Mouse (Mus musculus): ENCODE results near the gene Ing2. TPM values are rescaled to one million over a fixed set of nuclear protein-coding genes. Genes with fewer than 3 reads are reported as not detected.

Ing2 gene
- polyA plus RNA-seq (2015; fragmentation: Nextera tagmentation; extraction: Ambion mirVana) = 4.6 and 6.5 TPM in 2 replicates

DNA sequence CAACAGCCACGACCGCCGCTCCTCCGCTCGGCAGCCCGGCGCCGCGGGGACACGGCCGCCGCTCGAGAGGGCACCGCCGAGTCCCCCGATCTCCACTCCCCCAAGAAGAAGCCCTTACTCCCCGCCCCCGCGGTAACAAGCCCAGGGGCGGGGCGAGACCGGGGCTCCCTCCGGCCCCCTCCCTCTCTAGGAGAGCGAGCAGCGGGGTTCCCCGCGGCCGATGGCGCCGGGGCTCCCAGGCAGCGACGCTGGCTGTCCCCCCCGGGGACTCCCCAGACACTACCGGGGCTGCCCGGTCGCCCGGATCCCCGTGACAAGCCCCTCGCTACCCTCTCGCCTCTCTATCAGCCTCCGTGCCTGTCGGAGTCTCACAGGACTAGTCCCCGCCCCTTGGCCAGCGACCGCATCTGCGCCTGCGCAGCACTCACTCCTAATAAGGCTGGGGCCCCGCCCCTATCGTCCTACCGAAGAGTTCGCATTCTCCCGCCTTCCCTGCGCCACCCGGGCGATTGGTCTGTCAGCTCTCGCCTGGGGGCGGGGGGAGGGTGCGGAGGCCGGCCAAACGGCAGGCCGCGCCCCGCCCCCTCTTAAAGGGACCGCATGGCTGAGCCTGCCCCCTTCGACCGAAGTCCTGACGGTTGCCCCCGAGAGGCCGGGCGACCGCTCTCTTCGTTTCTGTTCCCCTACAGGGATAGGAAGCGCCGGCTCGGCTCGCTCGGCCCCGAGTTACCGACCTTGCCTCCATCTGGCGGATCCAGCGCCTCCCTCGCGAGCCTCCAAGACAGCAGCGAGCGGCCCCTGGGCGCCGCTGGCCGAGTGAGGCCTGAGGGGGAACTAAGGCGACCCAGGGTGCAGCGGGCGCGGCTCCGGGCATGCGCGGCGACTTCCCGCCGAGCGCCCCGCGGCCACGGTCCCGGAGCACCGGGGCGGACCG, at the start of gene Ing2:
Gene Ing2, minus strand, starts transcription at position 780 of the 934 bp plus-strand sequence.
- peak; percentile 95 for ATAC-seq
- no peaks in the 10 kb centered on the region for H3K36me3 ChIP-seq (ENCODE audit: control insufficient read depth, insufficient read depth, low read length)
- under 1% methylated on average over 87 of the region's 106 CpGs for whole genome bisulfite sequencing
- peak within 1 kb of the TSS; percentile 96 for H3K4me3 ChIP-seq (ENCODE audit: low read length)
- peak within 1 kb of the TSS; percentile 91 for H3K4me2 ChIP-seq (ENCODE audit: low read length)
- H3K4me1 ChIP-seq (ENCODE audit: control insufficient read depth, insufficient read depth, low read depth, low read length) = peaks cover 3% of the 10 kb centered on the region
- no peaks in the 10 kb centered on the region for H3K9me3 ChIP-seq (ENCODE audit: control insufficient read depth, low read length)
- peak within 1 kb of the TSS; percentile 94 for H3K9ac ChIP-seq (ENCODE audit: low read depth, low read length)
- H3K27ac ChIP-seq (ENCODE audit: low read depth, low read length) = peak within 1 kb of the TSS; percentile 95
- H3K27me3 ChIP-seq (replicated peaks; ENCODE audit: control insufficient read depth, insufficient read depth, low read length) = no peaks in the 10 kb centered on the region

DNA sequence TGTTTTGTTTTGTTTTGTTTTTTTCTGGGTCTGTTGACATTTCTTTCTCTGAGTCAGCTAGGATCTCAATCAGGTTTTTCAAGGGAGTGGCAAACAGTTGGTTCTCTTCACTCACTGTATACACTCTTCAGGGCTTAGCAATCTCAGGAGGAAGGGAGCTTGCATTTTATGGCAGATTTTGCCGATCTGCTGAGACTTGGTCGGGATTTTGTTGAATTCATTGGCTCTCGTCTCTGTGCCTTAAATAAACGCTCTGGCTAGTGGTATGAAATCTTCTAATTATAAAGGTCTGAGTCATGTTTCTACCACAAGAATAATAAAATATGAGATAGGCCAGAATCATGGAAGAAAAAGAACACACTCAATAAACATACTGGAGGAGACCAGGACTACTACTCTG, 46.3 kb upstream of the Ing2 start:
- Histone ChIP-seq H3K27me3 (replicated peaks; ENCODE audit: control insufficient read depth, insufficient read depth, low read length) (no peaks in the 10 kb centered on the region), H3K36me3 (ENCODE audit: control insufficient read depth, insufficient read depth, low read length) (no peaks in the 10 kb centered on the region), H3K4me1 (ENCODE audit: control insufficient read depth, insufficient read depth, low read depth, low read length) (no peaks in the 10 kb centered on the region; the same call in 1 of the 2 replicates), H3K4me2 (ENCODE audit: low read length) (no peak overlapping the region), H3K4me3 (ENCODE audit: low read length) (no peak overlapping the region), H3K9me3 (ENCODE audit: control insufficient read depth, low read length) (no peaks in the 10 kb centered on the region), H3K27ac (ENCODE audit: low read depth, low read length) (no peak overlapping the region), H3K9ac (ENCODE audit: low read depth, low read length) (no peak overlapping the region)
- no peak for ATAC-seq
- WGBS = 79% methylated on average over 4 of the region's 4 CpGs

DNA sequence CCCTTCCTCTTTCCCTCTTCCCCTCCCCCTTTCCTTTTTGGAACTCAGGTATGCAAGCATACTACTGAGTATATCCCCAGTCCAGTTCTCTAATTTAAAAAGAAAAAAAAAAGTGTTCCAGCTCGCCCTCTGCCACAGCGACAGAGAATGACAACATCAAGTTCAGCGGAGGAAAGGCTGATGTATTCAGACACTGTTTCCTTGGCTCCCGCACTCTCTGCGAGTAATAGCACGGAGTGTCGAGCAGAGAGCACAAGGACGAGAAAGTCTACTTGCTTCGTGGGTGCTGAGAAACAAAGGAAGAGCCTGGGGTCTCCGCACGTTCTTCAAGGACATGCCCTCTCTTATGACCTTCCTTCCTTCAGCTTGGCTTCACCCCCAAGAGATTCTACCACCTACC, 43.3 kb upstream of the Ing2 start:
- no peak for ATAC-seq
- no peaks in the 10 kb centered on the region for H3K9me3 ChIP-seq (ENCODE audit: control insufficient read depth, low read length)
- no peak overlapping the region for H3K9ac ChIP-seq (ENCODE audit: low read depth, low read length)
- H3K27me3 ChIP-seq (replicated peaks; ENCODE audit: control insufficient read depth, insufficient read depth, low read length) = no peaks in the 10 kb centered on the region
- no peaks in the 10 kb centered on the region; the same call in none of the 2 replicates for H3K4me1 ChIP-seq (ENCODE audit: control insufficient read depth, insufficient read depth, low read depth, low read length)
- no peaks in the 10 kb centered on the region for H3K36me3 ChIP-seq (ENCODE audit: control insufficient read depth, insufficient read depth, low read length)
- no peak overlapping the region for H3K4me3 ChIP-seq (ENCODE audit: low read length)
- 20% methylated on average over 11 of the region's 11 CpGs for WGBS
- H3K4me2 ChIP-seq (ENCODE audit: low read length) = peak overlapping the region; percentile 27; the same call in 1 of the 2 replicates
- no peak overlapping the region for H3K27ac ChIP-seq (ENCODE audit: low read depth, low read length)

DNA sequence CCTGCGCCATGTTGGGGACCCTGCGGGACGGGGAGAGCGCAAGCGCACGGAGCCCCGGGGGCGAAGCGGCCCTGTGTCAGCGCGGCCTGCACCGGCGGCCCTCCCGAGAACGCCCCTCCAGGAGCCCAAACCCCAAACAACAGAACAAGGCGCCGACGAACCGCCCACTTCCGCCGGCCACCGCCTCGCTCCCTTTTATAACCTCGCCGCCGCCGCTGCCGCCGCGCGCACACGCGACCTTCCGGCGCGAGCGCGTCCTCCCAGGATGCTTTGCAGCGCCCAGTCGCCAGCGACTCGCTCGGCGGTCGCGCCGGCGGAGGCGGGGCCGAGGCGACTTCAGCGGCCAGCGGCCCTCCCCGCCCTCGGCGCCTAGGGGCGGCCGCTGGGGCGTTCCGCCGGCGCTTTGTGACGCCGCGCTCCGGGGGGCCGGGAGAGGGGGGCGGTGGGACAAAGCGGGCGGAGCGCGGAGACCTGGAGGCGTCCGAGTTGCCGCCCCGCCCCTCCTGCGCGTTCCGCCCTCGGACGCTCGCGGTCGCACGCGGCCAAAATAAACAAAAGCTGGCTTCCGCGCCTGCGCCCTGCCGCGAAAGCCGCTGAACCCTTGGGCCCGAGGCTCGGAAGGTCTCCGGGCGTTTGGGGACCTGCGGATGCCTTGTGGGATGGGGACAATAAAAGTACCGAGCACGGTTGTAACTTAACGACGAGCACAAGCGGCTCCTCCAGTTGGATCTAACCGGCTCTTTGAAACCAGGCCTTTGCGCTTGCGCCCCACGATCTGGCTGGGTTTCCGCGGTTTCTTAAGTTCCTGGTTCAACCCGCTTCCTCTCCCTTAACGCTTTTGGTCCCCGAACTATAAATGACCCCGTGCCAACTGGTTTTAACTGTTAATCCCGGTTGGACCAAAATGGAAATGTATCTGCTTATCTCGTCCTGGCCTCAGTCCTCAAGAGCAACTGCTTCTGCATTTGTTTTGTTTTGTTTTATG, 38.7 kb upstream of the Ing2 start, which contains the start of gene Cdkn2aip:
Gene Cdkn2aip, minus strand, starts transcription at position 172 of the 985 bp plus-strand sequence.
- WGBS = under 1% methylated on average over 91 of the region's 114 CpGs
- no peaks in the 10 kb centered on the region for H3K9me3 ChIP-seq (ENCODE audit: control insufficient read depth, low read length)
- H3K4me3 ChIP-seq (ENCODE audit: low read length) = peak within 1 kb of the TSS; percentile 99
- peak within 1 kb of the TSS; percentile 82 for H3K4me2 ChIP-seq (ENCODE audit: low read length)
- peak within 1 kb of the TSS; percentile 91 for H3K9ac ChIP-seq (ENCODE audit: low read depth, low read length)
- H3K27ac ChIP-seq (ENCODE audit: low read depth, low read length) = peak within 1 kb of the TSS; percentile 97
- H3K4me1 ChIP-seq (ENCODE audit: control insufficient read depth, insufficient read depth, low read depth, low read length) = peaks cover 10% of the 10 kb centered on the region
- peak; percentile 94 for ATAC-seq
- H3K36me3 ChIP-seq (ENCODE audit: control insufficient read depth, insufficient read depth, low read length) = peaks cover 12% of the 10 kb centered on the region
- H3K27me3 ChIP-seq (replicated peaks; ENCODE audit: control insufficient read depth, insufficient read depth, low read length) = no peaks in the 10 kb centered on the region

DNA sequence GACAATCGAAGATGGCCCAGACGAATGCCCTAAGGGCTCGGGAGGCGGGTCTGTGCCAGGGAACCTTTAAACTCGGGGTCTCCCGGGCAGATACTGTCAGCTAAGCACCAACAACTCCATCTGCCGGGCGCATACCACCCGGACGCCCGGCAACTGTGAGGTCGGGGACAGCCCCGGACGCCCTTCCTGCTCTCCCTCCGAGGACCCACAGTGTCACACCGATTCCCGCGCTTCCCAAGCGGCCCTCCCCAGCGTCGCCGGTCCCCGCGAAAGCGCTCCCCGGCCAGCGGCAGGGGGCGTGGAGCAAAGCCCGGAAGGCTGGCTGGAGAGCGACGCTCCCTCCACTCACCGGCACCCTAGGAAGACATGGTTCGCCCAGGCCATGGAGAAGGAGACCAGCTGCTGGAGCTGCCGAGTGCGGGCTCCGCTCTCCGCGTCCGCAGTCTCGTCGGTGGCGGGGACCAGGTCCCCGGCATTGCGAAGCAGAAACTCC, 37.9 kb upstream of the Ing2 start:
- no peaks in the 10 kb centered on the region for H3K27me3 ChIP-seq (replicated peaks; ENCODE audit: control insufficient read depth, insufficient read depth, low read length)
- peak overlapping the region; percentile 82 for H3K4me2 ChIP-seq (ENCODE audit: low read length)
- WGBS = under 1% methylated on average over 44 of the region's 44 CpGs
- no peaks in the 10 kb centered on the region for H3K9me3 ChIP-seq (ENCODE audit: control insufficient read depth, low read length)
- peak; percentile 57 for ATAC-seq
- peaks cover 21% of the 10 kb centered on the region for H3K36me3 ChIP-seq (ENCODE audit: control insufficient read depth, insufficient read depth, low read length)
- peak overlapping the region; percentile 99 for H3K4me3 ChIP-seq (ENCODE audit: low read length)
- H3K4me1 ChIP-seq (ENCODE audit: control insufficient read depth, insufficient read depth, low read depth, low read length) = peaks cover 10% of the 10 kb centered on the region
- peak overlapping the region; percentile 91 for H3K9ac ChIP-seq (ENCODE audit: low read depth, low read length)
- H3K27ac ChIP-seq (ENCODE audit: low read depth, low read length) = peak overlapping the region; percentile 97

DNA sequence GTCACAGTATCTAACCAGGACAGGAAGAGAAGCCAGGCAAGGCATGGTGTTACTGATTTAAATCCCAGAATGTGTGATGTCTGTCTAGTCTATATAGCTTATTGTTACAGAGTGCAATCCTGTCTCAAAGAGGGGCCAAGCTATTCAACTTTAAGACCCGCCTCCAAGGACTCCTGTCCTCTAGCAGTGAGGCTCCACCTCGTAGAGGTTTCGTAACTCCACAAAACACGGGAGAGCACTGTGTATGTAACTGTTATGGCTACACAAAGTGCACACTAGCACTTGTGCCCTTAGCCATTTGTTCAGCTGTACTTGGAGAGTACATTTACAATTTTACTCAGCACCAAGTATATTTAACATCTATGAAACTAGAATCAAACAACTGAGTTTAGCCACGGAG, 32.8 kb upstream of the Ing2 start:
- Histone ChIP-seq H3K9ac (ENCODE audit: low read depth, low read length) (no peak overlapping the region), H3K4me1 (ENCODE audit: control insufficient read depth, insufficient read depth, low read depth, low read length) (peaks cover 10% of the 10 kb centered on the region), H3K36me3 (ENCODE audit: control insufficient read depth, insufficient read depth, low read length) (peaks cover 33% of the 10 kb centered on the region), H3K9me3 (ENCODE audit: control insufficient read depth, low read length) (no peaks in the 10 kb centered on the region), H3K27ac (ENCODE audit: low read depth, low read length) (no peak overlapping the region), H3K4me2 (ENCODE audit: low read length) (no peak overlapping the region), H3K27me3 (replicated peaks; ENCODE audit: control insufficient read depth, insufficient read depth, low read length) (no peaks in the 10 kb centered on the region), H3K4me3 (ENCODE audit: low read length) (no peak overlapping the region)
- 79% methylated on average over 5 of the region's 5 CpGs for WGBS
- no peak for ATAC-seq

DNA sequence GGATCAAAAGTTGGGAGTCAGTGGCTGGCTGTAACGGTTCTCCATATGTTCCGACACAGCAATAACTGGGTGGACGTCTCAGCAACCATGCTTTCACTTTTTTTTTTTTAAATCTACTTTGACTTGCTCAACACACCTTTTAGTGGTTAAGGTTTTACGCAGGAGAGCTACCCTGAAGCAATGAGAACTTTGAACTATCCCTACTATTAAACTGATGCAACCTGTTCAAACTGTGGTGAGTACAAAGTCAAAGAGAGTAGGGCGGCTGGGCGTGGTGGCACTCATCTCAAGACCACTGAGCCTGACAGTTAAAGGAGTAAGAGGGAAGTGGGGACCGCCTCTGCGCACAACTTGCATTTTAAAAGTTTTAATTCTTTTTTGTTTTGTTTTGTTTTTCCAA, 31.4 kb upstream of the Ing2 start:
- Histone ChIP-seq H3K4me3 (ENCODE audit: low read length) (no peak overlapping the region), H3K36me3 (ENCODE audit: control insufficient read depth, insufficient read depth, low read length) (peaks cover 30% of the 10 kb centered on the region), H3K4me1 (ENCODE audit: control insufficient read depth, insufficient read depth, low read depth, low read length) (peaks cover 2% of the 10 kb centered on the region; the same call in 1 of the 2 replicates), H3K27me3 (replicated peaks; ENCODE audit: control insufficient read depth, insufficient read depth, low read length) (no peaks in the 10 kb centered on the region), H3K9me3 (ENCODE audit: control insufficient read depth, low read length) (no peaks in the 10 kb centered on the region), H3K4me2 (ENCODE audit: low read length) (no peak overlapping the region), H3K9ac (ENCODE audit: low read depth, low read length) (no peak overlapping the region), H3K27ac (ENCODE audit: low read depth, low read length) (no peak overlapping the region)
- no peak for ATAC-seq
- 97% methylated on average over 8 of the region's 8 CpGs for WGBS

DNA sequence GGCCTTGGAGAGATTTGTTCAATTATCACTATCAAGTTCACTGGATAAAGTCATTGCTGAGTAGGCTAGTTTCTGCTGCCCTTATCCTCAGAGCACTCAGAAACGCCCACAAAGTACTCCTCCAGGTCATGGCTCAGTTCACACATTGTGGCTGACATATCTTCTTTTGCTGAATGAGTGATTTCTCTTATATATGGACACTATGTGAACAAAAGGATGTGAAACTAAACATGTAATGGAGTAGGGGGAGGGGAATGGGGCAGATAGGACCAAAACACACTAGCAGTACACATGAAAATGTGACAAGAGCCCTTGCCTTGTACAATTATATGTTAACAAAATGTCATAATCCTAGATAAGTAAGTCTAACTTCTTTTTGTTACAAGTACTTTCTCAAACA, 27.0 kb upstream of the Ing2 start:
- 45% methylated on average over 1 of the region's 1 CpGs for WGBS
- H3K27ac ChIP-seq (ENCODE audit: low read depth, low read length) = no peak overlapping the region
- H3K27me3 ChIP-seq (replicated peaks; ENCODE audit: control insufficient read depth, insufficient read depth, low read length) = no peaks in the 10 kb centered on the region
- H3K9ac ChIP-seq (ENCODE audit: low read depth, low read length) = no peak overlapping the region
- no peak overlapping the region for H3K4me2 ChIP-seq (ENCODE audit: low read length)
- H3K4me1 ChIP-seq (ENCODE audit: control insufficient read depth, insufficient read depth, low read depth, low read length) = no peaks in the 10 kb centered on the region
- ATAC-seq = no peak
- peaks cover 7% of the 10 kb centered on the region; the same call in 1 of the 2 replicates for H3K36me3 ChIP-seq (ENCODE audit: control insufficient read depth, insufficient read depth, low read length)
- H3K9me3 ChIP-seq (ENCODE audit: control insufficient read depth, low read length) = peaks cover 5% of the 10 kb centered on the region; the same call in 1 of the 2 replicates
- H3K4me3 ChIP-seq (ENCODE audit: low read length) = no peak overlapping the region
